Mouse (Mus musculus) G1E-ER4 (cell line): ENCODE measurements around the gene Poll. TPM values are rescaled to one million over a fixed set of nuclear protein-coding genes. Genes with fewer than 3 reads are reported as not detected.

Experiments used
- GATA1 ChIP-seq: IDR thresholded peaks from one replicate; pipeline ENCODE4 v1.8.0; 2012; ENCODE audit warnings: low read length, inconsistent platforms
- polyA plus RNA-seq: library from polyadenylated mRNA; stranded (reverse); fragments of >175 nt; gene quantifications from 2 replicates; pipeline ENCODE4 v1.2.3, GENCODE M21; 2012

The Poll gene
- polyA plus RNA-seq, 1 experiment, result 11.6 TPM

DNA sequence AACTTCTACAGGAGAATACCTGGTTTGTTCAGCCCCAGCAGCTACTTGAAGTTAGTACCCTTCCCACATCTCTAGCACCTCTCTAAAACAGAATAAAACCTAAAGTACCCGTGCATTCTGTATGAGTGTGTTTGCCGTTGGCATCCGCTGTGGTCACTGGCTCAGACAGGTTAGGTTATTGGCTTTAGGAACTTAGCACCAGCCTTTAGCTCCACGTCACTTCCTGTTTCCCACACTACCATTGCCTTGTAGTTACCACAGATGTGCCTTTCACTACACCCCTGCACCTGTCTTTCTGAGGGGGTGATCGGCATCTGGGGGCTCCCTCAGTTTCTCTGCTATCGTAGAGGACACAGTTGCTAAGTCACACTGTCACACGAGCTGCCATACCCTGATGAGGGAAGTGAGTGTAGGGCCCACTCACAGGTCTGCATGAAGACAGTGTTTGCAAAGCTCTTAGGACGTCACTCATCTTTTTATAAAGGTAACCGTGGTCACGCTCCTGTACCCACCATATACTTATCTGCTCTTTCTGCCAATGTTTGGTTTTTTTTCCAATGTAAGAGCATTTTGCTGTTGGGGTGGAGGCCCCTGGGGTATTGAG, 32.3 kb downstream of the Poll start:
- TF ChIP-seq GATA1, result no peak

DNA sequence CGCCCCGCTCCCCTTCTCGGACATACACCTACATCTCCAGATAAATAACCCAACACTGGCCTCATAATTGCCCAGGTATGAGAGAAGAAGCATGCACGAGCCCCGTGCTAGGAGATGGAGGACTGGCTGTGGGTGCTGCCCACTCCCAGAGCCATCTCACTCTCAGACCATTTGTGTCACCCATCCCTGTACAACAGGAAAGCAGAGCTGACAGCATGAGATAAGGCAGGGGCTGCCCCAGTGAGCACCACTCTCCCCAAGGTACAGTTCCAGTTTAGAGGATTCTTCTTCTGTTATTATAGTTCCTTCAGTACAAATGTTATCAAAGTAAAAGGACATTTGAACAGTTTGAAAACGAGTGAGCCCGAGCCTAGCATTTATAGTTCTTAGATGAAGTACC, 32.9 kb downstream of the Poll start:
- TF ChIP-seq GATA1, result no peak

DNA sequence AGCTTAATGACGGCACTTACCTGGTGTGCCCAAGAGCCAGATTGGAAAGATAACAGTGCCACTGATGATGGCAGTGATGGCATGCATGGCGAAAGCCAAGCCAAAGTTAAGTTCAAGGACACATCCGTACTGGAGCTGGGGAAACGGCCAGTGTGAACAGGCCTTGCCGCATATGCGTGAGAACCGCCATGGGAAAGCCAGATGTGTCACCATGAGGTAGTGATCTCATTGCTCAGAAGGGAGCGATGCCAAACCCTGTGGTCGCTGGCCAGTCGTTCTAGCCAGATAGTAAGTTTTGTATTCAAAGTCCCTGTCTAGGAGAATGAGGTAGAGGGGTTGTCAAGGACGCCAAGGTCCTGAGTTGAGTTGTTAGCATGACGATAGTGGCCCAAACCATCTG, 44.1 kb downstream of the Poll start:
- TF ChIP-seq GATA1, result no peak

DNA sequence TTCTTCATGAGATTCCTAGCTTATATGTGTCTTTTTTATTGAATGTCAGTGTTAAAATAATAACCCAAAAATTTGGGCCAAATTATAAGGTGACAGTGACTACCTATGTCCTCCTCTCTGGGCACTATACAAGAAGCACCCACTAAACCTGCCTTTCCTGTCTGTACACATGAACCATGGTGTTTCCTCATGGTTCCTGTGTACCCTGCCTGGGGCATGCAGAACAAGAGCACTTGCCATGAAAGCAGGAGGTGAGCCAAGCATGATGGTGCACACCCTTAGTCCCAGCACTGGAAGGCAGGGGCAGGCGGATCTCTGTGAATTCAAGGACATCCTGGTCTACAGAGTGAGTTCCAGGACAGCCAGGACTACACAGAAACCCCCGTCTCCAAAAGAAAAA, 45.0 kb downstream of the Poll start:
- TF ChIP-seq GATA1, result no peak

GRCm38 (mm10) chr19:45511406-45511805, 48.9 kb downstream of the Poll start:
- TF ChIP-seq GATA1, result no peak

- TF ChIP-seq GATA1, result no peak
Measured at GRCm38 (mm10) chr19:45510680-45511079, 49.7 kb downstream of the Poll start.

DNA sequence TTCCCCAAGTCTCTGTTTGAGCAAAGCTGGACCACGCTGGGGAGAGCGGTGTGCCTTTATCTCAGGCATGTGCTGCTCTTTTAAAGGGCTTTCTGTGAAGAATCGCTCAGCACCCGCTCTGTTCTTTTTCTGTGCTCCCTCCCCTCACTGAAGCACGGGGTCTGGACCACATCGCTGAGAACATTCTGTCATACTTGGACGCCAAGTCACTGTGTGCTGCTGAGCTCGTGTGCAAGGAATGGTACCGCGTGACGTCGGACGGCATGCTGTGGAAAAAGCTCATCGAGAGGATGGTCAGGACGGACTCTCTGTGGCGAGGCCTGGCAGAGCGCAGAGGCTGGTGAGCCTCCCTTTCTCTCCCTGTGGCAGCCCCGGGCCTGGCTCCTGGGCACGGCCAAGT, 52.8 kb downstream of the Poll start:
- no peak for TF ChIP-seq GATA1

- no peak for TF ChIP-seq GATA1
Measured at GRCm38 (mm10) chr19:45505446-45505845, 54.9 kb downstream of the Poll start.

Other genes with a start within 250 kb of the Poll start
- 5.9 and 7.5 TPM in 2 replicates for gene Btrc, start 196.8 kb downstream of the Poll start, polyA plus RNA-seq
- 12.5 and 14.7 TPM in 2 replicates for gene Gm17018, start 84 bp upstream of the Poll start, polyA plus RNA-seq
- gene Fbxw4, start 99.8 kb upstream of the Poll start, polyA plus RNA-seq, result 45.7 and 47.0 TPM in 2 replicates
- gene Fgf8, start 182.4 kb upstream of the Poll start, polyA plus RNA-seq, result not detected in 2 replicates
- 177 and 234 TPM in 2 replicates for gene Npm3, start 189.1 kb upstream of the Poll start, polyA plus RNA-seq
- gene Mgea5, start 223.3 kb upstream of the Poll start, polyA plus RNA-seq, result 63.6 and 79.2 TPM in 2 replicates